Mouse (Mus musculus) liver, adult 2 months (tissue): Measurements from ENCODE around the gene Pcbp1. TPM values are rescaled to one million over a fixed set of nuclear protein-coding genes. Genes with fewer than 3 reads are reported as not detected.

Experiments
- DNase-seq: peaks from one replicate; pipeline ENCODE4 v3.0.0-alpha.2; 2011; ENCODE audit warnings: low read depth, low spot score; ENCODE audit errors: extremely low read depth
- H3K27ac ChIP-seq: fragments of 200-500 bp; replicated peaks from 2 replicates; pipeline ENCODE4 v1.5.1; 2012; ENCODE audit warnings: low read depth, mild to moderate bottlenecking, control low read depth, inconsistent platforms, low read length; ENCODE audit not compliant: insufficient read depth
- H3K27me3 ChIP-seq: fragments of 200-500 bp; 2 replicates; pipeline ENCODE4 v1.6.1; 2012; ENCODE audit warnings: mild to moderate bottlenecking, moderate library complexity, low read length, inconsistent platforms; ENCODE audit not compliant: control insufficient read depth, insufficient read depth
- H3K36me3 ChIP-seq: fragments of 200-500 bp; 2 replicates; pipeline ENCODE4 v1.6.1; 2012; ENCODE audit warnings: low read length, inconsistent platforms; ENCODE audit not compliant: control insufficient read depth, insufficient read depth
- H3K4me1 ChIP-seq: fragments of 200-500 bp; 2 replicates; pipeline ENCODE4 v1.6.1; 2011; ENCODE audit warnings: low read length; ENCODE audit not compliant: control insufficient read depth, insufficient read depth
- H3K4me3 ChIP-seq: fragments of 200-500 bp; 2 replicates; pipeline ENCODE4 v1.5.1; 2011; ENCODE audit warnings: low read depth, mild to moderate bottlenecking, control low read depth, low read length, moderate library complexity; ENCODE audit not compliant: insufficient read depth
- H3K79me2 ChIP-seq: fragments of 200-500 bp; 2 replicates; pipeline ENCODE4 v1.6.1; 2012; ENCODE audit warnings: inconsistent platforms, mild to moderate bottlenecking, low read length, moderate library complexity; ENCODE audit not compliant: control insufficient read depth, insufficient read depth
- H3K9ac ChIP-seq: fragments of 200-500 bp; 2 replicates; pipeline ENCODE4 v1.6.1; 2012; ENCODE audit warnings: low read depth, mild to moderate bottlenecking, control low read depth, inconsistent platforms, low read length
- CTCF ChIP-seq: fragments of 200-500 bp; IDR thresholded peaks from 2 replicates; pipeline ENCODE4 v1.5.1; 2011; ENCODE audit warnings: low read depth, low read length, control low read depth
- POLR2A ChIP-seq: fragments of 200-500 bp; IDR thresholded peaks from 2 replicates; pipeline ENCODE4 v1.6.1; 2011; ENCODE audit warnings: low read length, control low read depth; ENCODE audit not compliant: insufficient read depth; ENCODE audit errors: extremely low read depth
- WGBS: fragments of 180-500 bp; shearing (Covaris S2); methylation state at CpG from one replicate; pipeline ENCODE4 v1.1.7; 2018; 5-methylcytosine and 5-hydroxymethylcytosine counted together
- polyA plus RNA-seq: library from polyadenylated mRNA; depleted of rRNA; stranded (reverse); fragments of >200 nt; gene quantifications from 2 replicates; pipeline ENCODE4 v1.2.3, GENCODE M21; 2012
- total RNA-seq: library from RNA; depleted of rRNA; stranded (reverse); fragments of >200 nt; gene quantifications from 2 replicates; pipeline ENCODE4 v1.2.3, GENCODE M21; 2014

Gene Pcbp1
- total and polyA plus RNA-seq, 2 experiments, result 38.2 to 119 TPM

DNA sequence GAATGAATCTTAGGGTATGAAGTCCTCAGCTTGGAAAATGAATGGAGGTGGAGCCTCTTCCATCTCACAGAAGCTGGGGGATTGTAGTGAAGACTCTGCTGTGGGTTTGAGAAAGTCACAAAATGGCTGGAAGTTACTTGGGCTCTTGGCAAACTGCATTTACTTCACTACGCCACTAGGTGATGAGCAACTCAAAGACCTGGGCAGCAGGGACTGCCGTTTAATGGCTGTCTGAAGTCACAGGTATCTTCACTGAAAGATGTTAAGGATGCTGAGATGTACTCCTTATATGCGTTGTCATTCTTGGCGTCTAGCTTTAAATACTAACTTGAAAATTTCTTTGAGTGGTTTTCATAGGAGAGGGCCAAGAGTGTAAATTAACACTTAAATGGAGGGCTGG, 19.1 kb upstream of the Pcbp1 start:
- peaks cover 8% of the 10 kb centered on the region; the same call in 1 of the 2 replicates for H3K79me2 ChIP-seq
- TF ChIP-seq CTCF (peak; percentile 72), POLR2A (no peak)
- no peak overlapping the region for H3K27ac ChIP-seq
- H3K4me3 ChIP-seq, result no peak overlapping the region
- H3K36me3 ChIP-seq, result peaks cover 24% of the 10 kb centered on the region; the same call in 1 of the 2 replicates
- 67% methylated on average over 4 of the region's 4 CpGs for WGBS
- H3K27me3 ChIP-seq, result no peaks in the 10 kb centered on the region
- DNase-seq, result no peak
- H3K9ac ChIP-seq, result no peak overlapping the region
- H3K4me1 ChIP-seq, result peaks cover 5% of the 10 kb centered on the region; the same call in 1 of the 2 replicates

DNA sequence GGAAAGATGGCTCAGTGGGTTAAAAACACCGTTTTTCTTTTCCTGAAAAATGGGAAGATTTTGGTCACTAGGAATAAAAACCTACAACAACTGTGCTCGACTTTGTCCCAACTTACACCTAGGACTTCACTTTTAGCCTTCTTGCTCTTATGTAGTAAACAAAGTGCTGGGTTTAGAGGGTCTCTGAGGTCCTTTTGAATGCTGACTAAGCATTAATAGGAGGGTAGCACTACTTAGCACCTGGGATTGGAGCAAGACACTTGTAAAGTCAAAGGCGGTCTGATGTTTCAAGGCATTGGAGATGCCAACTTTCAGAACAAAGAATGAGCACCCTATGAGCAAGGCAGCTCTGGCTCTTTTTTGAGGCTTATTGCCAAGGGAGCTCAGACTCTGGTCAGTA, 17.7 kb upstream of the Pcbp1 start:
- Histone ChIP-seq H3K9ac (no peak overlapping the region), H3K36me3 (peaks cover 19% of the 10 kb centered on the region; the same call in 1 of the 2 replicates), H3K27ac (no peak overlapping the region), H3K4me1 (peaks cover 5% of the 10 kb centered on the region; the same call in 1 of the 2 replicates), H3K27me3 (no peaks in the 10 kb centered on the region), H3K4me3 (no peak overlapping the region), H3K79me2 (peaks cover 8% of the 10 kb centered on the region; the same call in 1 of the 2 replicates)
- TF ChIP-seq POLR2A, result no peak
- no peak for TF ChIP-seq CTCF
- DNase-seq, result no peak
- 89% methylated on average over 3 of the region's 3 CpGs for WGBS

DNA sequence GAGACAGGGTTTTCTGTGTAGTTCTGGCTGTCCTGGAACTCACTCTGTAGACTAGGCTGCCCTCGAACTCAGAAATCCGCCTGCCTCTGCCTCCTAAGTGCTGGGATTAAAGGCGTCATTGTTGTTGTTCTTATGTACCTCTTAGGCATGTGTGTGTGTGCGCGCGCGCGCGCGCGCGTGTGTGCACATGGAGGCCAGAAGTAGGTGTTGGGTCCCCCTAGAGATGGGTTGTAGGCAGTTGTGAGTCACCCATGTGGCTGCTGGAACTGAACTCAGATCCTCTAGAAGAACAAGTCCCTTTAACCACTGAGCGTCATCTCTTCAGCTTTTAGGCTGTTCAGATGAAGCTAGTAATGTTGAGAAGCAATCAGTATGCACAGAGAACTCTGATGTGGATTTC, 16.9 kb upstream of the Pcbp1 start:
- H3K4me1 ChIP-seq, result peaks cover 3% of the 10 kb centered on the region; the same call in 1 of the 2 replicates
- no peak for TF ChIP-seq POLR2A
- TF ChIP-seq CTCF, result no peak
- no peaks in the 10 kb centered on the region for H3K27me3 ChIP-seq
- no peak overlapping the region for H3K4me3 ChIP-seq
- H3K9ac ChIP-seq, result no peak overlapping the region
- peaks cover 23% of the 10 kb centered on the region for H3K36me3 ChIP-seq
- peaks cover 7% of the 10 kb centered on the region; the same call in 1 of the 2 replicates for H3K79me2 ChIP-seq
- 97% methylated on average over 13 of the region's 13 CpGs for WGBS
- H3K27ac ChIP-seq, result no peak overlapping the region
- no peak for DNase-seq

DNA sequence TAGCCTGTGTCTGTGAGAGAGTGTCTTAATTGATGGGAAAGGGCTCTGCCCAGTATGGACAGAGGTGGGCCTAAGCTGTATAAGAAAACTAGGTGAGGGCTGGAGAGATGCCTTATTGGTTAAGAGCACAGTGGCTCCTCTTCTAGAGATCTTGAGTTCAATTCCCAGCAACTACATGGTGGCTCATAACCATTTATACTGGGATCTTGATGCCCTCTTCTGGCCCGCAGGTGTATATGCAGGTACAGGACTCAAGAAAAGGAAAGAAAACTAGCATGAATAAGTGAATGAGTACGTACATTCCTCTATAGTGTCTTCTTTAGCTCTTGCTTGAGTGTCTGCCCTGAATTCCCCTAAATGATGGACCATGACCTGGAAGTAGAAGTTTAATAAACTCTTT, 15.5 kb upstream of the Pcbp1 start:
- Histone ChIP-seq H3K36me3 (peaks cover 30% of the 10 kb centered on the region), H3K27me3 (no peaks in the 10 kb centered on the region)

DNA sequence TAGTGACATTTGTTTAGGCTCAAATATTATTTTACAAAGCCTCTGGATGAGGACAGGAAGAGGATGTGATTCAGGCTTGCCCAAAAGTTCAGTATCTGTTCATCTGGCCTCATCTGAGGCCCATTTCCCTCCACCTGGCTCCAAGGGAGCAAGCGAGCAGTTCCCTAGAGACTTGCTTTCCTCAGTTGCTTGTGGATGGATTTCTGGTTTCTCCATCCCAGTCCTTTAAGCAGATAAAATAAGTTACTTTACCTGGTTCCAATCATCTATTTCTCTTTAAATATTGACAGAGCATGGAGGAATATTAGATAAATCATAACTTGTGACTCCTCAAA, 2.3 kb upstream of the Pcbp1 start:
- no peak for DNase-seq
- TF ChIP-seq CTCF (no peak), POLR2A (no peak)

More for the DNA sequence above, 15.5 kb upstream of the Pcbp1 start:
- no peak overlapping the region for H3K27ac ChIP-seq
- H3K9ac ChIP-seq, result no peak overlapping the region
- H3K79me2 ChIP-seq, result peaks cover 7% of the 10 kb centered on the region; the same call in 1 of the 2 replicates
- 86% methylated on average over 2 of the region's 2 CpGs for WGBS
- H3K4me3 ChIP-seq, result no peak overlapping the region
- 0 out of 2 replicates have a peak, but pooled peaks cover under 1% of the 10 kb centered on the region for H3K4me1 ChIP-seq
- no peak for DNase-seq
- TF ChIP-seq CTCF, result peak; percentile 41; the same call in 1 of the 2 replicates
- no peak for TF ChIP-seq POLR2A

DNA sequence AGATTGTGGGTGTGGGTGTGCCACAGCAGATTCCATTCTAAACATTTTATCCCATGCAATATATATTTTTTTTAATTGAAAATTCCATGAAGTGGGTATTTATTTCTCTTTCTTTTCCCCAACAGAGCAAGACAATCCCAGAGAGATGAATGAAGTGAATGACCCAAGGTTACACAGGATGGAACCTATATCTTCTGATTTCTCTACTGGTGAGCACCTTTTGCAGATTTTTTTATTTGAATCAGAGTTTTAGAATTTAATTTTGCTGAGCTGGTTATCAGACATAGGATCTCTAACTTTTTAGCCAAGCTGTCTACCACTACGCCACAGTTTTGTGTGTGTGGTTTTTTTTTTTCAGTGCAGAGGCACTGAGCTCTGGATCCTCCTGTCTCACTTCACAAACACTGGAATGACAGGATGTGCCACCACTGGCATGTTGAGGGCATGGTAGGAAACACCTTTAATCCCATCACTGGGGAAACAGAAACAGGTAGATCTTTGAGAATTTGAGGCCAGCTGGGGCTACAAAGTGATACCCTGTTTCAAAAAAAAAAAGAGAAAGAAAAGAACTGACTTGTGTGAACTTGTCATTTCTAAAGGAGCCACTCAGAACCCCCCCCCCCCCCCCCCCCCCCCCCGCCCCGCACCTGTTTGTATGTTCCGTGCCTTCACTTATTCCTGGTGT, 1.8 kb upstream of the Pcbp1 start:
- H3K27me3 ChIP-seq, result no peaks in the 10 kb centered on the region
- no peak overlapping the region for H3K4me3 ChIP-seq
- 46% methylated on average over 4 of the region's 4 CpGs for WGBS
- TF ChIP-seq POLR2A (no peak), CTCF (no peak)
- H3K9ac ChIP-seq, result no peak overlapping the region
- H3K4me1 ChIP-seq, result peaks cover 7% of the 10 kb centered on the region
- H3K27ac ChIP-seq, result peak overlapping the region; percentile 99
- H3K79me2 ChIP-seq, result peaks cover 12% of the 10 kb centered on the region; the same call in 1 of the 2 replicates
- H3K36me3 ChIP-seq, result peaks cover 21% of the 10 kb centered on the region
- DNase-seq, result no peak

More for the DNA sequence above, 2.3 kb upstream of the Pcbp1 start:
- Histone ChIP-seq H3K27me3 (no peaks in the 10 kb centered on the region), H3K4me3 (no peak overlapping the region), H3K9ac (no peak overlapping the region), H3K4me1 (peaks cover 5% of the 10 kb centered on the region), H3K36me3 (peaks cover 22% of the 10 kb centered on the region), H3K27ac (no peak overlapping the region), H3K79me2 (peaks cover 12% of the 10 kb centered on the region; the same call in 1 of the 2 replicates)
- WGBS, result 90% methylated on average over 1 of the region's 1 CpGs
